Mouse (Mus musculus): Measurements from ENCODE around the gene Tmprss9. TPM values are rescaled to one million over a fixed set of nuclear protein-coding genes. Genes with fewer than 3 reads are reported as not detected.
A peak's percentile ranks its signal among the peaks of the same experiment; 100 is the strongest.

Gene Tmprss9
- total and polyA plus RNA-seq, 2 experiments from 2014 or later, result 0.22 to 0.33 TPM

DNA sequence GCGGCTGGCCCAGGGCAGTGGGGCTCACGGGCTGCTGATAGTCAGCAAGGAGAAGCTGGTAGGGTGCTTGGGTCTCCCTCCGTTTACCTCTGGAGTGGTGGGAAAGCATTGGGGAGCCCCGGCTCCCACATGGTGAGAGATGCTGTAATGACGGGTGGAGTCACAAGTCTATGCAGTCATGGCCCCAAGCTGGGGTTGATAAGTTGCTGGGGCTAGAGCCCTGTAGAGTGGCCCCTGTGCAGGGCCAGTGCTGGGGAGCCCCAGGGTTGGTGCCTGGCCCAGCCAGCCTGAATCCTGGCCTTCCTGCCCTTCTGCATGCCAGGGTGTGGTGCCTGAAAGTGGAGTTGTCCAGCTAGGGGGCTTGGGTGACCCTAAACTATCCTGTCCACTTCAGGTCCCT, 9.3 kb upstream of the Tmprss9 start:
- H3K9me3 ChIP-seq (ENCODE audit: low read length), result no peaks in the 10 kb centered on the region
- ATAC-seq (no peak), DNase-seq (no peak)
- H3K27ac ChIP-seq (ENCODE audit: low read depth, low read length), result no peak overlapping the region
- H3K9ac ChIP-seq, result no peak overlapping the region
- H3K36me3 ChIP-seq (ENCODE audit: insufficient read depth), result peaks cover 56% of the 10 kb centered on the region
- WGBS, result 93% methylated on average over 5 of the region's 5 CpGs
- TF ChIP-seq CTCF (IDR thresholded peaks at IDR 0.05; ENCODE audit: low read depth), result no peak
- H3K4me2 ChIP-seq (ENCODE audit: low read depth), result no peak overlapping the region
- no peaks in the 10 kb centered on the region for H3K4me1 ChIP-seq (ENCODE audit: insufficient read depth)
- no peak overlapping the region for H3K4me3 ChIP-seq (ENCODE audit: low read depth, low read length)
- H3K27me3 ChIP-seq (ENCODE audit: insufficient read depth, low read length), result no peaks in the 10 kb centered on the region

DNA sequence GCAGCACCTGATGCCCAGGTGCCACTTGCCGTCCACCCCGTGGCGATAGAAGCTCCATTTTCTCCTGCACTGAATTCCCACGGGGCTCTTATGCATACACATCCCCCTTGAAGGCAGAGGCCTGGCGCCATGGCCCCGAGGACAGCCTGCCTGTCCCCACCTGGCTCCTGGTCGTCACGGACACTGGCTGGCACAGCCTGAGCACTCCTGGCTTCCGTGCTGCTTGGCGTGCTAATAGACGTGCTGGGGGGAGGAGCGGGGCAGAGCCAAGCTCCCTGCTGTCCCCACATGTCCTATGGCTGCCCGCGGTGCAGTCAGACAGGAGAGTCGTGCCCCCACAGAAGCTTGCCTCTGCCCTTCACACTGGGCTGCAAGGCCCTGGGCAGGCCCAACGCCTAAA, 7.2 kb upstream of the Tmprss9 start:
- no peak overlapping the region for H3K4me2 ChIP-seq (ENCODE audit: low read depth)
- ATAC-seq, result no peak
- no peak overlapping the region for H3K4me3 ChIP-seq (ENCODE audit: low read depth, low read length)
- no peak overlapping the region for H3K9ac ChIP-seq
- H3K4me1 ChIP-seq (ENCODE audit: insufficient read depth), result no peaks in the 10 kb centered on the region
- no peak for TF ChIP-seq CTCF (IDR thresholded peaks at IDR 0.05; ENCODE audit: low read depth)
- peaks cover 63% of the 10 kb centered on the region for H3K36me3 ChIP-seq (ENCODE audit: insufficient read depth)
- H3K9me3 ChIP-seq (ENCODE audit: low read length), result no peaks in the 10 kb centered on the region
- 85% methylated on average over 16 of the region's 16 CpGs for WGBS
- H3K27ac ChIP-seq (ENCODE audit: low read depth, low read length), result no peak overlapping the region
- H3K27me3 ChIP-seq (ENCODE audit: insufficient read depth, low read length), result no peaks in the 10 kb centered on the region
- DNase-seq, result no peak

DNA sequence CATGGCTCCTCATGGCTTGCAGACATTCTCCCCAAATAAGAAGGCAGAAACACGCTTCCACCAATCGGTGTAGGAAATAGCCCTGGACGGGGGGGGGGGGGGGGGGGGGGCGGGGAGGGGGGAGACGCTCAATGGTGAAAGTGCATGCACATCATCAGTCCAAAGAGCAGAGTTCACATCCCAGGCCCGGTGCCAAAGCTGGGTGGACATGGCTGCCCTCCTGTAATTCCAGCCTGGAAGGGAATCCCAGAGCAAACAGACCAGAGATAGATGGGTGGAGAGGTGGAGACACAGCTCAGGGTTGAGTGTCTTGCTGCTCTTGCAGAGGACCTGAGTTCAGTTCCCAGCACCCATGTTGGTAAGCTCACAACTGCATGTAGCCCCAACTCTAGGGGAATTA, 655 bp upstream of the Tmprss9 start:
- Histone ChIP-seq H3K9ac (no peak overlapping the region), H3K9me3 (ENCODE audit: low read length) (no peaks in the 10 kb centered on the region), H3K27me3 (ENCODE audit: insufficient read depth, low read length) (no peaks in the 10 kb centered on the region), H3K4me3 (ENCODE audit: low read depth, low read length) (no peak overlapping the region), H3K4me1 (ENCODE audit: insufficient read depth) (no peaks in the 10 kb centered on the region), H3K36me3 (ENCODE audit: insufficient read depth) (peaks cover 16% of the 10 kb centered on the region), H3K4me2 (ENCODE audit: low read depth) (no peak overlapping the region), H3K27ac (ENCODE audit: low read depth, low read length) (no peak overlapping the region)
- no peak for TF ChIP-seq CTCF (IDR thresholded peaks at IDR 0.05; ENCODE audit: low read depth)
- DNase-seq (no peak), ATAC-seq (no peak)
- 92% methylated on average over 3 of the region's 6 CpGs for WGBS

DNA sequence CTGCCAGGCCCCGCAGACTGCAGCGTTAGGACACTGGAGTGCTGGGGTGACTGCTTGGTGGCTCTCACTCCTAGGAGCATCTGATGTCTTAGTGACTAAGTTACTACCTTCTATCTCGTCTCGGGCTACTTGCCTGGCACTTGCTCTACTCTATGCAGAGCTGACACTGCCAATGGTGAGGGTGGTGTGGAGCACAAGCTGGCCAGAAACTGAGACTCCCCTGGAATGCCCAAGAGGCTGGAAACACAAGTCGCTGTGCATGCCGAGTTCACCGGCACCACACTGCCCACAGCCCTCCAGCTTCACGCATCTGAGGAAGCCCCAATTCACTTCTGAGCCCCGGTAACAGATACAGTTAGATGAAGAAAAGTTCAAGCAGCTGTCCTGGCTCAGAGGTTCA, 2.4 kb downstream of the Tmprss9 start:
- H3K27me3 ChIP-seq (ENCODE audit: insufficient read depth, low read length), result no peaks in the 10 kb centered on the region
- no peak overlapping the region for H3K27ac ChIP-seq (ENCODE audit: low read depth, low read length)
- H3K9ac ChIP-seq, result no peak overlapping the region
- no peak overlapping the region for H3K4me2 ChIP-seq (ENCODE audit: low read depth)
- H3K36me3 ChIP-seq (ENCODE audit: insufficient read depth), result no peaks in the 10 kb centered on the region
- DNase-seq (no peak), ATAC-seq (no peak)
- no peaks in the 10 kb centered on the region for H3K4me1 ChIP-seq (ENCODE audit: insufficient read depth)
- no peak overlapping the region for H3K4me3 ChIP-seq (ENCODE audit: low read depth, low read length)
- 79% methylated on average over 9 of the region's 9 CpGs for WGBS
- H3K9me3 ChIP-seq (ENCODE audit: low read length), result no peaks in the 10 kb centered on the region
- no peak for TF ChIP-seq CTCF (IDR thresholded peaks at IDR 0.05; ENCODE audit: low read depth)

DNA sequence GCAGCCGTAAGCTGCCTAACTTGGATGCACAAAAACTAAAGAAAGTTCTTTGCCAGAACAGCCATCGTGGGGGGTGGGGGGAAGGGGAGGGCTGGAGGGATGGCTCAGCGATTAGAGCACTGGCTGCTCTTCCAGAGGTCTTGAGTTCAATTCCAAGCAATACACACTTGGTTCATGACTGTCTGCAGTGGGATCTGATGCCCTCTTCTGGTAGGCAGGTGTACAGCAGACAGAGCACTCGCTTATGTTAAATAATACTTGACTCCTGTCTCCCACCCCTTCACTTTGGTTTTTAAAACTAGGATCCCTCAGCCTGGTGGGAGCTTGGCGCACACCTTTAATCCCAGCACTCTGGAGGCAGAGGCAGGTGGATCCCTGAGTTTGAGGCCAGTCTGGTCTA, 4.4 kb downstream of the Tmprss9 start:
- H3K4me1 ChIP-seq (ENCODE audit: insufficient read depth), result no peaks in the 10 kb centered on the region
- 25% methylated on average over 5 of the region's 5 CpGs for WGBS
- H3K9me3 ChIP-seq (ENCODE audit: low read length), result no peaks in the 10 kb centered on the region
- no peaks in the 10 kb centered on the region for H3K36me3 ChIP-seq (ENCODE audit: insufficient read depth)
- H3K27ac ChIP-seq (ENCODE audit: low read depth, low read length), result no peak overlapping the region
- H3K27me3 ChIP-seq (ENCODE audit: insufficient read depth, low read length), result no peaks in the 10 kb centered on the region
- no peak overlapping the region for H3K4me3 ChIP-seq (ENCODE audit: low read depth, low read length)
- ATAC-seq, result peak; percentile 66
- peak; percentile 75 for TF ChIP-seq CTCF (IDR thresholded peaks at IDR 0.05; ENCODE audit: low read depth)
- no peak overlapping the region for H3K4me2 ChIP-seq (ENCODE audit: low read depth)
- H3K9ac ChIP-seq, result no peak overlapping the region
- DNase-seq, result peak; percentile 54

DNA sequence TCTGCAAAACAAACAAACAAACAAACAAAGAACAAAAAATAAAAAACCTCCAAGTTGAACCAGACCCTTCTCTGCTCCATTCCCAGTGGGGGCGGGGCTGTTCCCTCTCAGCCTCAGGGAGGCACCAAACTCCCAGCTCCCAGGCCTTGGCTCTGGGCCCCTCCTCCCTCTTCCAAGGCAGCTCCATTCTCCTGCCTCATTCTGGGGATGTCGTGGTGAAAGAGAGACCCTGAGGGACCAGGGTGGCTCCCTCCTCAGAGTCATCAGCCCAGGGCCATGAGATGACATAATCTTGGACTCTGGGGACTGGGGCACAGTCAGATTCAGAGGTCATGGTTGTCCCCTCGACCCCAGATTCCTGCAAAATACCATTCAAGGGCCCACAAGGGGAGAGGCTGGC, 4.9 kb downstream of the Tmprss9 start:
- Histone ChIP-seq H3K4me1 (ENCODE audit: insufficient read depth) (no peaks in the 10 kb centered on the region), H3K9ac (no peak overlapping the region), H3K36me3 (ENCODE audit: insufficient read depth) (no peaks in the 10 kb centered on the region), H3K4me3 (ENCODE audit: low read depth, low read length) (no peak overlapping the region), H3K27me3 (ENCODE audit: insufficient read depth, low read length) (no peaks in the 10 kb centered on the region), H3K9me3 (ENCODE audit: low read length) (no peaks in the 10 kb centered on the region), H3K4me2 (ENCODE audit: low read depth) (no peak overlapping the region), H3K27ac (ENCODE audit: low read depth, low read length) (no peak overlapping the region)
- TF ChIP-seq CTCF (IDR thresholded peaks at IDR 0.05; ENCODE audit: low read depth), result no peak
- WGBS, result 21% methylated on average over 3 of the region's 3 CpGs
- no peak for ATAC-seq
- DNase-seq, result no peak

DNA sequence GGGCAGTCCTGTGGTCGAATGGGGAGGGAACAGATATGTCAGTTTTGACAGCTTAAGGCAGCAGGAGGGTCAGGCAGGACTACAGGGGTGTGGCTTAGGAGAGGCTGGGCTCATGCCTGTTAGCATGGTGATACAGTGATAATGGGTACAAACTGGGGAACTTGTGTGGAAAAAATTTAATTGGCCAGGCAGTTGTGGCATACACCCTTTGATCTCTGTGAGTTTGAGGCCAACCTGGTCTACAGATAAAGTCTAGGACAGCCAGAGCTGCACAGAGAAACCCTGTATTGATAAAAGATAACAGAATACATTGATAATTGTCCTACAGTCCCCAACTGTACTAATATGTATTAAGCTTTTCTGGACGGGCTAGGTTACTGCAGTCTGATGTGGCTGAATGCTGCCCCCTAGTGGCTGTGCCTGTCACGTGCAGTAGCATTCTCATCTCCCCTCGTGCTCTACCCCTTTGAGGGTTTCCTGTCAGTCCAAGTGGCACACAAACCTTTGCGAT, 8.5 kb downstream of the Tmprss9 start:
- ATAC-seq (peak; percentile 71), DNase-seq (peak; percentile 53)
- Histone ChIP-seq H3K4me2 (ENCODE audit: low read depth) (no peak overlapping the region), H3K4me3 (ENCODE audit: low read depth, low read length) (no peak overlapping the region), H3K4me1 (ENCODE audit: insufficient read depth) (no peaks in the 10 kb centered on the region), H3K9me3 (ENCODE audit: low read length) (no peaks in the 10 kb centered on the region), H3K9ac (no peak overlapping the region), H3K27me3 (ENCODE audit: insufficient read depth, low read length) (no peaks in the 10 kb centered on the region), H3K36me3 (ENCODE audit: insufficient read depth) (no peaks in the 10 kb centered on the region), H3K27ac (ENCODE audit: low read depth, low read length) (no peak overlapping the region)
- TF ChIP-seq CTCF (IDR thresholded peaks at IDR 0.05; ENCODE audit: low read depth), result peak; percentile 82
- 22% methylated on average over 5 of the region's 5 CpGs for WGBS

DNA sequence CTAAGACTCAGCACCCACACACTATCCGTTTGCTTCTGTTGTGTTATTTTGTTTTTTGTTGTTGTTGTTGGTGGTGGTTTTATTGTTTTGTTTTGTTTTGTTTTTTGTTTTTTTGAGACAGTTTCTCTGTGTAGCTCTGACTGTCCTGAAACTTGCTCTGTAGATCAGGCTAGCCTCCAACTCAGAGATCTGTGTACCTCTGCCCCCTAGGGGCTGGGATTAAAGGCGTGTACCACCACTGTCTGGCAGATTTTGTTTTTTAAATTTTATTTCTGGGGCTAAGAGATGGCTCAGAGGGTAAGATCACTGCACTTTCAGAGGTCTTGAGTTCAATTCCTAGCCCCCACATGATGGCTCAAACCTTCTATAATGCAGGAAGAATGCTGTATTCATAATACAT, 9.3 kb downstream of the Tmprss9 start:
- Histone ChIP-seq H3K9ac (no peak overlapping the region), H3K9me3 (ENCODE audit: low read length) (no peaks in the 10 kb centered on the region), H3K36me3 (ENCODE audit: insufficient read depth) (no peaks in the 10 kb centered on the region), H3K27me3 (ENCODE audit: insufficient read depth, low read length) (no peaks in the 10 kb centered on the region), H3K27ac (ENCODE audit: low read depth, low read length) (no peak overlapping the region), H3K4me3 (ENCODE audit: low read depth, low read length) (no peak overlapping the region), H3K4me1 (ENCODE audit: insufficient read depth) (no peaks in the 10 kb centered on the region), H3K4me2 (ENCODE audit: low read depth) (no peak overlapping the region)
- no peak for ATAC-seq
- no peak for DNase-seq
- WGBS, result 79% methylated on average over 2 of the region's 2 CpGs
- no peak for TF ChIP-seq CTCF (IDR thresholded peaks at IDR 0.05; ENCODE audit: low read depth)
